Mouse (Mus musculus) limb, embryonic 14.5 days (tissue): ENCODE data around the gene Gm15517. TPM values are rescaled to one million over a fixed set of nuclear protein-coding genes. Genes with fewer than 3 reads are reported as not detected.

ENCODE experiments used
- ATAC-seq: fragments of 200-750 bp; cut with Nextera tagmentation; 2 replicates; pipeline ENCODE4 v1.8.0; 2017; ENCODE audit warnings: low read depth, moderate number of reproducible peaks, moderate TSS enrichment; ENCODE audit not compliant: low FRiP score
- DNase-seq: peaks from one replicate; pipeline ENCODE4 v3.0.0-alpha.2; 2015; ENCODE audit warnings: low spot score
- H3K27ac ChIP-seq: fragments of 300-500 bp; sonication (generic); replicated peaks from 2 replicates; pipeline ENCODE4 v1.5.1; 2014; ENCODE audit warnings: low read depth, mild to moderate bottlenecking, low read length, moderate library complexity, mixed read lengths
- H3K27me3 ChIP-seq: fragments of 300-500 bp; sonication (generic); 2 replicates; pipeline ENCODE4 v1.6.1; 2014; ENCODE audit warnings: low read length, mixed read lengths; ENCODE audit not compliant: control insufficient read depth, insufficient read depth
- H3K36me3 ChIP-seq: fragments of 300-500 bp; sonication (generic); 2 replicates; pipeline ENCODE4 v1.6.1; 2014; ENCODE audit warnings: mild to moderate bottlenecking, low read length, moderate library complexity, mixed read lengths; ENCODE audit not compliant: control insufficient read depth, insufficient read depth
- H3K4me1 ChIP-seq: fragments of 300-500 bp; sonication (generic); 2 replicates; pipeline ENCODE4 v1.6.1; 2014; ENCODE audit warnings: antibody characterized with exemption, low read length, mixed read lengths; ENCODE audit not compliant: control insufficient read depth, insufficient read depth
- H3K4me2 ChIP-seq: fragments of 300-500 bp; sonication (generic); replicated peaks from 2 replicates; pipeline ENCODE4 v1.6.1; 2014; ENCODE audit warnings: low read depth, mild to moderate bottlenecking, low read length, moderate library complexity; ENCODE audit not compliant: severe bottlenecking
- H3K4me3 ChIP-seq: fragments of 300-500 bp; sonication (generic); replicated peaks from 2 replicates; pipeline ENCODE4 v1.5.1; 2014; ENCODE audit warnings: low read length
- H3K9ac ChIP-seq: fragments of 300-500 bp; sonication (generic); 2 replicates; pipeline ENCODE4 v1.6.1; 2014; ENCODE audit warnings: mild to moderate bottlenecking, low read depth, low read length, moderate library complexity; ENCODE audit not compliant: severe bottlenecking
- H3K9me3 ChIP-seq: fragments of 300-500 bp; sonication (generic); 2 replicates; pipeline ENCODE4 v1.6.1; 2016; ENCODE audit warnings: low read length; ENCODE audit not compliant: control insufficient read depth
- POLR2A ChIP-seq: fragments of 200-500 bp; IDR thresholded peaks from 2 replicates; pipeline ENCODE4 v1.8.0; 2012; ENCODE audit warnings: inconsistent platforms, mild to moderate bottlenecking, moderate library complexity, borderline replicate concordance; ENCODE audit not compliant: insufficient read depth, insufficient read length; ENCODE audit errors: extremely low read depth
- WGBS: fragments of 180-500 bp; shearing (Covaris S2); extraction: QIAGEN DNeasy Blood & Tissue Kit; methylation state at CpG from one replicate; pipeline ENCODE4 v1.1.7; 2014; 5-methylcytosine and 5-hydroxymethylcytosine counted together
- polyA plus RNA-seq, 2 experiments: library from polyadenylated mRNA; depleted of rRNA in 1 of 2; stranded (reverse) in 1 of 2; unstranded in 1 of 2; fragments of >200 nt; fragmentation: Nextera tagmentation in 1 of 2; extraction: Ambion mirVana in 1 of 2; gene quantifications; 2 replicates each; pipeline versions ENCODE4 v1.2.1 to v1.2.3; 2012 to 2014

Gene Gm15517
- polyA plus RNA-seq, 2 experiments, result not detected

DNA sequence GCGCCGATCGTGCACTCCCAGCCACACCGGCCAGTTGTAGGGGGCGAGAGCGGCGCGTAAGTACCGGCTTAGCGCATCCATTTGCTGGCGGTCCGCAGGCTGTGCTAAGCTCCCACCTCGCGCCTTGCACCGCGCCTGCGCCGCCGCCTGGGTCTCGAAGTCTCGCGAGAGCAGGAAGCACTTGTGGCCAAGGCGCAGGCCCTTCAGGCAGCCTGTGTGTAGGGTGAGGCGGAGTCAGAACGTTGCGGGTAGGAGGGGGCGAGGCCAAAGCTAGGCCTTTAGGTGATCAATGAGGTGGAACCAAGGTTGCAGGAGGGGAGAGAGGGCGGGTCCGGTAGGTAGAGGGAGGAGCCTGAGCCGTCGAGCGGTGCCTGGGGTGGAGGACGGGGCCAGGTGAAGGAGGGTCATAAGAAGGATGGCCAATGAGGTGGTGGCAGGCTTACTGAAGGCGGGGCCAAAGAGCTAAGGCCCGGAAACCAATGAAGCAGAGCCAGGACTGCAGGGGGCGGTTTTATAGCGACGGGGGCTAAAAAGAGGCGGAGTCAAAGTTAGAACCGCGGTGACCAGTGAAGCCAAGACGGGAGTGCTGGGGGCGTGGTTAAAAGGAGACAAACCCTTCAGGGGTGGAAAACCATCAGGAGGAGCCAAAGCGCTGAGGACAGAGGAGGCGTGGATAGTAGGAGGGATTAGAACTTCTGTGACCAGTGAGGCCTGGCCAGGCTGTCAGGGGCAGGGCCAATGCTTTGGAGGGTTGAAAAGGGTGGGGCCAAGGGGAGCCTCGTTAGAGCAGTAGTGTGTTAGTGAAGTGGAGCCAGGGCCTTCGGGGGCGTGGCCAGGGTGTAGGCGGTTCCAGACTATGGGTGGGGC, 43.8 kb downstream of the Gm15517 start:
- WGBS, result 1% methylated on average over 48 of the region's 49 CpGs
- peak; percentile 93 for ATAC-seq

DNA sequence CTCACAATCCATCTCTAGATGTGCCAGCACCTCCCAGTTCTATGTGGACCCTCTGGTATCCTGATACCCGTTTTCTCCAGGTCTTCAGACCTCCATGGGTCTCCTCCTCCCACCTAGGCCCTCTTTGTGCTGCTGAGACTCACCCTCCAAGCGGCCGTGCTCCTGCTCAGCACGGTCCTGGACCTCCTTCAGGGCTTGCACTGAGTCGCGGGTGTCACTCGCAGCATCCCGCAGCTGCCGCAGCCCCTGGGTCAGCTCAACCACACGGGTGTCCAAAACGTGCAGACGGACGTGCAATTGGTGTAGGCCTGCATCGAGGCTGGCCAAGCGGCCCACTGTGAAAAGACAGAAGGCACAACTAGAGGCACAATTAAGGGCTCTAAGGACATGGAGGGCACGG, 44.4 kb downstream of the Gm15517 start:
- Histone ChIP-seq H3K27me3 (peaks cover 2% of the 10 kb centered on the region; the same call in 1 of the 2 replicates), H3K4me2 (peak overlapping the region; percentile 39), H3K4me3 (peak overlapping the region; percentile 19), H3K4me1 (peaks cover 38% of the 10 kb centered on the region), H3K9ac (no peak overlapping the region), H3K36me3 (no peaks in the 10 kb centered on the region), H3K9me3 (no peaks in the 10 kb centered on the region), H3K27ac (no peak overlapping the region)
- DNase-seq, result no peak
- WGBS, result 12% methylated on average over 16 of the region's 16 CpGs
- no peak for TF ChIP-seq POLR2A
- ATAC-seq, result no peak

More for the DNA sequence above, 43.8 kb downstream of the Gm15517 start:
- no peaks in the 10 kb centered on the region for H3K27me3 ChIP-seq
- peak overlapping the region; percentile 95 for H3K9ac ChIP-seq
- H3K4me2 ChIP-seq, result peak overlapping the region; percentile 77
- peaks cover 38% of the 10 kb centered on the region for H3K4me1 ChIP-seq
- H3K9me3 ChIP-seq, result no peaks in the 10 kb centered on the region
- H3K27ac ChIP-seq, result peak overlapping the region; percentile 91
- TF ChIP-seq POLR2A, result peak; percentile 93; the same call in 1 of the 2 replicates
- DNase-seq, result peak; percentile 99
- H3K4me3 ChIP-seq, result peak overlapping the region; percentile 78
- H3K36me3 ChIP-seq, result no peaks in the 10 kb centered on the region

DNA sequence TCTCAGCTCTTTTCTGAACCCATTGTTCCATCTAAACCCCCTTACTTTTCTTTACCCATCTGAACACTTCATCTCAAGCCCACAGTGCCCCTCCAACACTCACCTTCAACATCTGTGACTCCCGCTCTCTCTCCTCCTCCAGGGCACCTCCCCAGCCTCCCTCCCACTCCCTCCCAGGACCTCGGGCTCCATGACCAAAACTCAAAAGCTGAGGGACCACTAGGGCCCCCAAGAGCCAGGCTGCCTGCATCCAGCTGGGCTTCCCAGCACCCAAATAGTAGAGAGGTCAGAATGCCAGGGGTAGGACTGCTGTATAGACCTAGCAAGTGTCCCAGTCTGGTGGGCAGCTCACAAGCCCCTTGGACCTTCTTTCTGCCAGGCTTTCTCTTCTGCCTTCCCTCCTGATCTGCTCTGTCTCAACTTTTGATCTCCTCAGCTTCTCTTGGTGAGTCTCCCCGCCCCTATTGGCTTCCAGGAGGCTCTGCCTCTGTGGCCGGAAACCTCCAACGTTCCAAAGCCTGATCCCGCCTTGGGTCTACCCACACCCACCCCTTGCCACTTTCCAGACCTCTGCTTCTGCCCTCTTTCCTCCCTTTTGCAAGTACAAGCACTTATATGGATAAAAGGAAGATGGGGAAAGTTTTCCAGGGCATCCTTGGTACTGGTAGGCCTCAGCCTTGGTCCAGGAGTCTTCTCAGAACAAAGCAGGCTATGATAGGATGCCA, 45.4 kb downstream of the Gm15517 start, which contains the start of gene Clec11a:
Clec11a (minus strand) TSS at position 387 of the 725 bp plus-strand sequence.
- Histone ChIP-seq H3K4me1 (peaks cover 45% of the 10 kb centered on the region), H3K27me3 (peaks cover 4% of the 10 kb centered on the region; the same call in 1 of the 2 replicates), H3K36me3 (no peaks in the 10 kb centered on the region), H3K9me3 (no peaks in the 10 kb centered on the region), H3K4me3 (peak within 1 kb of the TSS; percentile 19), H3K27ac (peak within 1 kb of the TSS; percentile 71), H3K9ac (peak within 1 kb of the TSS; percentile 4; the same call in 1 of the 2 replicates), H3K4me2 (peak within 1 kb of the TSS; percentile 39)
- no peak for DNase-seq
- ATAC-seq, result no peak
- TF ChIP-seq POLR2A, result no peak
- 57% methylated on average over 6 of the region's 6 CpGs for WGBS

DNA sequence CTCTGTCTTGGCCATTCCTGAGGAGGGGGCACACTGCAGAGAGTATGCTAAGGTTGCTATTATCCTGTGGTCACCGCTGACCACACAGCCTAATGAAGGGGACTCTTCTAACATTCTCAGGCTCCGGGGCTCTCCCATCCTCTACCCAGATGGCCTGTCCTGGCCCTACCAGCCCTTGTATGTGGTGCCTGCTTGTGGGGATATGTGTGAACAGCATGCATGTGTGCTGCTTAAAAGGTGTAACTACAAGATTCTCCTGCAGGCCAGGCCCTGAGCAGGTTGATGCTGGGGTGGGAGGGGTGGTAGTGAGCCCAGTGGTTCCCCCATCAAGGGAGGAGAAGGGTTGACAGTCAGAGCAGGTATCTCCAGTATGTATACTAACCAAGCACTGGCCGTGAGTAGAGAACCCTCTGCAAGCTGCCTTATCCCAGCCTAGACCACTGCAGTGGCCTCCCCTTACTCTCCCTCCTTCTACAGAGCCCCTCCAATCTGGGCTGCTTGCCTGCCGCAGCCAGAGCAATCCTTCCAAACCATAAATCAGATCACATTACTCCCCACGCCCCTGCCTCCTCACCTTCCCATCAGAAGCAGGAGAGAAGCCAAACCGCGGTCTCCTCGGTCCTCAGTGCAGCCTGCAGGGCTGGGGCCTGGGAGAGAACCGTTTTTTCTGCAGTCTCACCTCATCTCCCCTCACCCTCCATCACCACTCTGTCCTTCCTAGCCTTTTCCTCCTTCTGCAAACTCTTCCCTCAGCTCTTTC, 46.2 kb downstream of the Gm15517 start:
- no peak overlapping the region for H3K9ac ChIP-seq
- peak overlapping the region; percentile 71 for H3K27ac ChIP-seq
- H3K9me3 ChIP-seq, result no peaks in the 10 kb centered on the region
- no peaks in the 10 kb centered on the region for H3K36me3 ChIP-seq
- H3K4me3 ChIP-seq, result no peak overlapping the region
- no peak for TF ChIP-seq POLR2A
- WGBS, result 14% methylated on average over 9 of the region's 9 CpGs
- peaks cover 47% of the 10 kb centered on the region for H3K4me1 ChIP-seq
- peaks cover 4% of the 10 kb centered on the region; the same call in 1 of the 2 replicates for H3K27me3 ChIP-seq
- DNase-seq (peak; percentile 85), ATAC-seq (no peak)
- H3K4me2 ChIP-seq, result peak overlapping the region; percentile 3; the same call in 1 of the 2 replicates
